Mouse (Mus musculus): ENCODE measurements around the gene Uhrf1. TPM values are rescaled to one million over a fixed set of nuclear protein-coding genes. Genes with fewer than 3 reads are reported as not detected.

The Uhrf1 gene
- polyA plus RNA-seq, 2 experiments = 76.0 to 86.2 TPM

GRCm38 (mm10) chr17:56279481-56280155, 23.5 kb upstream of the Uhrf1 start:
- ATAC-seq (ENCODE audit: insufficient read depth) (no peak), DNase-seq (ENCODE audit: low read depth in 3 of 3, low spot score in 3 of 3) (no peak)
- Histone ChIP-seq H3K4me3 (ENCODE audit: insufficient read depth in 1 of 2, low read depth in 2 of 2, low read length in 2 of 2) (no peak overlapping the region), H3K4me1 (replicated peaks; ENCODE audit: control insufficient read depth in 2 of 2, insufficient read depth in 2 of 2, low read length in 1 of 2) (peaks cover 24 to 28% of the 10 kb centered on the region in 2 experiments), H3K9ac (replicated peaks) (no peak overlapping the region), H3K4me2 (ENCODE audit: low read depth) (no peak overlapping the region), H3K9me3 (ENCODE audit: control insufficient read depth, low read length) (no peaks in the 10 kb centered on the region), H3K27ac (no peak overlapping the region), H3K36me3 (replicated peaks; ENCODE audit: control insufficient read depth, insufficient read depth, low read depth) (no peaks in the 10 kb centered on the region; the same call in 1 of the 2 replicates), H3K27me3 (ENCODE audit: control insufficient read depth, insufficient read depth, low read length) (no peaks in the 10 kb centered on the region)
- no peak for TF ChIP-seq EP300 (IDR thresholded peaks at IDR 0.05; ENCODE audit: low read depth)
- no peak for TF ChIP-seq CTCF (IDR thresholded peaks at IDR 0.05; ENCODE audit: low read depth)
- WGBS (ENCODE audit: insufficient replicate concordance) = 82% methylated on average over 12 of the region's 12 CpGs

GRCm38 (mm10) chr17:56281193-56281592, 21.9 kb upstream of the Uhrf1 start:
- H3K4me3 ChIP-seq (ENCODE audit: insufficient read depth in 1 of 2, low read depth in 2 of 2, low read length in 2 of 2) = no peak overlapping the region
- no peak overlapping the region for H3K27ac ChIP-seq
- H3K27me3 ChIP-seq (ENCODE audit: control insufficient read depth, insufficient read depth, low read length) = no peaks in the 10 kb centered on the region
- ATAC-seq (ENCODE audit: insufficient read depth) (no peak), DNase-seq (ENCODE audit: low read depth in 3 of 3, low spot score in 3 of 3) (no peak)
- TF ChIP-seq CTCF (IDR thresholded peaks at IDR 0.05; ENCODE audit: low read depth) (no peak), EP300 (IDR thresholded peaks at IDR 0.05; ENCODE audit: low read depth) (no peak)
- peaks cover 21 to 23% of the 10 kb centered on the region in 2 experiments for H3K4me1 ChIP-seq (replicated peaks; ENCODE audit: control insufficient read depth in 2 of 2, insufficient read depth in 2 of 2, low read length in 1 of 2)
- H3K4me2 ChIP-seq (ENCODE audit: low read depth) = no peak overlapping the region
- WGBS (ENCODE audit: insufficient replicate concordance) = 73% methylated on average over 12 of the region's 12 CpGs
- H3K36me3 ChIP-seq (replicated peaks; ENCODE audit: control insufficient read depth, insufficient read depth, low read depth) = peaks cover 6% of the 10 kb centered on the region
- H3K9me3 ChIP-seq (ENCODE audit: control insufficient read depth, low read length) = no peaks in the 10 kb centered on the region
- no peak overlapping the region; the same call in 1 of the 2 replicates for H3K9ac ChIP-seq (replicated peaks)

- Histone ChIP-seq H3K4me1 (replicated peaks; ENCODE audit: control insufficient read depth in 2 of 2, insufficient read depth in 2 of 2, low read length in 1 of 2) (peaks cover 22 to 26% of the 10 kb centered on the region in 2 experiments), H3K9ac (replicated peaks) (no peak overlapping the region)
Observed at GRCm38 (mm10) chr17:56282802-56283201, 20.3 kb upstream of the Uhrf1 start.

GRCm38 (mm10) chr17:56283316-56283715, 19.8 kb upstream of the Uhrf1 start:
- Histone ChIP-seq H3K9ac (replicated peaks) (no peak overlapping the region), H3K4me2 (ENCODE audit: low read depth) (no peak overlapping the region), H3K36me3 (replicated peaks; ENCODE audit: control insufficient read depth, insufficient read depth, low read depth) (peaks cover 6% of the 10 kb centered on the region), H3K4me3 (ENCODE audit: insufficient read depth in 1 of 2, low read depth in 2 of 2, low read length in 2 of 2) (no peak overlapping the region), H3K9me3 (ENCODE audit: control insufficient read depth, low read length) (no peaks in the 10 kb centered on the region), H3K27me3 (ENCODE audit: control insufficient read depth, insufficient read depth, low read length) (no peaks in the 10 kb centered on the region), H3K4me1 (replicated peaks; ENCODE audit: control insufficient read depth in 2 of 2, insufficient read depth in 2 of 2, low read length in 1 of 2) (peaks cover 23 to 27% of the 10 kb centered on the region in 2 experiments), H3K27ac (no peak overlapping the region)
- no peak for DNase-seq (ENCODE audit: low read depth in 3 of 3, low spot score in 3 of 3)
- WGBS (ENCODE audit: insufficient replicate concordance) = 65% methylated on average over 8 of the region's 8 CpGs
- no peak for TF ChIP-seq EP300 (IDR thresholded peaks at IDR 0.05; ENCODE audit: low read depth)
- TF ChIP-seq CTCF (IDR thresholded peaks at IDR 0.05; ENCODE audit: low read depth) = no peak
- no peak for ATAC-seq (ENCODE audit: insufficient read depth)

More at GRCm38 (mm10) chr17:56282802-56283201, 20.3 kb upstream of the Uhrf1 start:
- Histone ChIP-seq H3K4me2 (ENCODE audit: low read depth) (no peak overlapping the region), H3K4me3 (ENCODE audit: insufficient read depth in 1 of 2, low read depth in 2 of 2, low read length in 2 of 2) (no peak overlapping the region), H3K36me3 (replicated peaks; ENCODE audit: control insufficient read depth, insufficient read depth, low read depth) (peaks cover 6% of the 10 kb centered on the region), H3K9me3 (ENCODE audit: control insufficient read depth, low read length) (no peaks in the 10 kb centered on the region), H3K27me3 (ENCODE audit: control insufficient read depth, insufficient read depth, low read length) (no peaks in the 10 kb centered on the region), H3K27ac (no peak overlapping the region)
- no peak for TF ChIP-seq EP300 (IDR thresholded peaks at IDR 0.05; ENCODE audit: low read depth)
- TF ChIP-seq CTCF (IDR thresholded peaks at IDR 0.05; ENCODE audit: low read depth) = no peak
- DNase-seq (ENCODE audit: low read depth in 3 of 3, low spot score in 3 of 3) (no peak), ATAC-seq (ENCODE audit: insufficient read depth) (no peak)
- WGBS (ENCODE audit: insufficient replicate concordance) = 84% methylated on average over 4 of the region's 4 CpGs

GRCm38 (mm10) chr17:56285995-56286394, 17.1 kb upstream of the Uhrf1 start:
- 84% methylated on average over 11 of the region's 11 CpGs for WGBS (ENCODE audit: insufficient replicate concordance)
- H3K27ac ChIP-seq = no peak overlapping the region
- H3K4me1 ChIP-seq (replicated peaks; ENCODE audit: control insufficient read depth in 2 of 2, insufficient read depth in 2 of 2, low read length in 1 of 2) = peaks cover 38 to 48% of the 10 kb centered on the region in 2 experiments
- TF ChIP-seq EP300 (IDR thresholded peaks at IDR 0.05; ENCODE audit: low read depth) (no peak), CTCF (IDR thresholded peaks at IDR 0.05; ENCODE audit: low read depth) (no peak)
- DNase-seq (ENCODE audit: low read depth in 3 of 3, low spot score in 3 of 3) (no peak), ATAC-seq (ENCODE audit: insufficient read depth) (no peak)
- peaks cover 6% of the 10 kb centered on the region for H3K36me3 ChIP-seq (replicated peaks; ENCODE audit: control insufficient read depth, insufficient read depth, low read depth)
- H3K9me3 ChIP-seq (ENCODE audit: control insufficient read depth, low read length) = no peaks in the 10 kb centered on the region
- no peak overlapping the region for H3K4me2 ChIP-seq (ENCODE audit: low read depth)
- no peak overlapping the region for H3K9ac ChIP-seq (replicated peaks)
- H3K27me3 ChIP-seq (ENCODE audit: control insufficient read depth, insufficient read depth, low read length) = no peaks in the 10 kb centered on the region
- no peak overlapping the region for H3K4me3 ChIP-seq (ENCODE audit: insufficient read depth in 1 of 2, low read depth in 2 of 2, low read length in 2 of 2)

Data from liver, embryonic 14.5 days (tissue).